Mouse (Mus musculus) bone marrow, adult 2 months (tissue): Measurements from ENCODE around the gene Gzma. TPM values are rescaled to one million over a fixed set of nuclear protein-coding genes. Genes with fewer than 3 reads are reported as not detected.

Source experiments
- H3K27ac ChIP-seq: fragments of 200-500 bp; 2 replicates; pipeline ENCODE4 v1.5.1; 2012; ENCODE audit warnings: low read depth, mild to moderate bottlenecking, control low read depth, inconsistent platforms, low read length; ENCODE audit not compliant: control insufficient read depth, poor library complexity, insufficient read depth
- H3K4me1 ChIP-seq: fragments of 200-500 bp; 2 replicates; pipeline ENCODE4 v1.6.1; 2011; ENCODE audit warnings: low read length; ENCODE audit not compliant: control insufficient read depth, insufficient read depth
- H3K4me3 ChIP-seq: fragments of 200-500 bp; replicated peaks from 2 replicates; pipeline ENCODE3; 2011; ENCODE audit warnings: mild to moderate bottlenecking, low read depth, low read length, control low read depth; ENCODE audit not compliant: control insufficient read depth
- CTCF ChIP-seq: fragments of 200-500 bp; IDR thresholded peaks from 2 replicates; pipeline ENCODE4 v1.5.1; 2011; ENCODE audit warnings: low read length, control low read depth; ENCODE audit not compliant: control insufficient read depth, insufficient read depth
- POLR2A ChIP-seq: fragments of 200-500 bp; IDR thresholded peaks from 2 replicates; pipeline ENCODE4 v1.6.1; 2011; ENCODE audit warnings: low read depth, mild to moderate bottlenecking, control low read depth, low read length, borderline replicate concordance; ENCODE audit not compliant: control insufficient read depth
- WGBS: fragments of 180-500 bp; shearing (Covaris S2); methylation state at CpG from one replicate; pipeline ENCODE4 v1.1.7; 2018; 5-methylcytosine and 5-hydroxymethylcytosine counted together
- polyA plus RNA-seq: library from polyadenylated mRNA; stranded (reverse); fragments of >200 nt; gene quantifications from 2 replicates; pipeline ENCODE4 v1.2.4, GENCODE M21; 2011; ENCODE audit warnings: low replicate concordance; ENCODE audit not compliant: missing spikeins, insufficient read depth, insufficient read length

Gene Gzma
- 2.0 and 5.8 TPM in 2 replicates for polyA plus RNA-seq

- 57% methylated on average over 6 of the region's 6 CpGs for WGBS
- TF ChIP-seq POLR2A (no peak), CTCF (no peak)
- no peak within 1 kb of the TSS for H3K4me3 ChIP-seq
- no peak within 1 kb of the TSS for H3K27ac ChIP-seq
- no peaks in the 10 kb centered on the region for H3K4me1 ChIP-seq
These were observed at the start of gene Gzma for GRCm38 (mm10) chr13:113100879-113101278. Gzma (minus strand) TSS chr13:113100981.

GRCm38 (mm10) chr13:113139597-113139996, 38.8 kb upstream of the Gzma start:
- Histone ChIP-seq H3K4me1 (no peaks in the 10 kb centered on the region), H3K27ac (no peak overlapping the region), H3K4me3 (no peak overlapping the region)
- 86% methylated on average over 1 of the region's 1 CpGs for WGBS
- no peak for TF ChIP-seq CTCF
- no peak for TF ChIP-seq POLR2A

GRCm38 (mm10) chr13:113129974-113130373, 29.2 kb upstream of the Gzma start:
- Histone ChIP-seq H3K4me1 (no peaks in the 10 kb centered on the region), H3K27ac (no peak overlapping the region), H3K4me3 (no peak overlapping the region)
- TF ChIP-seq POLR2A = no peak
- no peak for TF ChIP-seq CTCF
- WGBS = 81% methylated on average over 1 of the region's 1 CpGs

- TF ChIP-seq POLR2A (no peak), CTCF (no peak)
- 88% methylated on average over 14 of the region's 14 CpGs for WGBS
- Histone ChIP-seq H3K4me3 (no peak overlapping the region), H3K27ac (no peak overlapping the region), H3K4me1 (no peaks in the 10 kb centered on the region)
These were observed 20.5 kb upstream of the Gzma start for GRCm38 (mm10) chr13:113121326-113121725.

DNA sequence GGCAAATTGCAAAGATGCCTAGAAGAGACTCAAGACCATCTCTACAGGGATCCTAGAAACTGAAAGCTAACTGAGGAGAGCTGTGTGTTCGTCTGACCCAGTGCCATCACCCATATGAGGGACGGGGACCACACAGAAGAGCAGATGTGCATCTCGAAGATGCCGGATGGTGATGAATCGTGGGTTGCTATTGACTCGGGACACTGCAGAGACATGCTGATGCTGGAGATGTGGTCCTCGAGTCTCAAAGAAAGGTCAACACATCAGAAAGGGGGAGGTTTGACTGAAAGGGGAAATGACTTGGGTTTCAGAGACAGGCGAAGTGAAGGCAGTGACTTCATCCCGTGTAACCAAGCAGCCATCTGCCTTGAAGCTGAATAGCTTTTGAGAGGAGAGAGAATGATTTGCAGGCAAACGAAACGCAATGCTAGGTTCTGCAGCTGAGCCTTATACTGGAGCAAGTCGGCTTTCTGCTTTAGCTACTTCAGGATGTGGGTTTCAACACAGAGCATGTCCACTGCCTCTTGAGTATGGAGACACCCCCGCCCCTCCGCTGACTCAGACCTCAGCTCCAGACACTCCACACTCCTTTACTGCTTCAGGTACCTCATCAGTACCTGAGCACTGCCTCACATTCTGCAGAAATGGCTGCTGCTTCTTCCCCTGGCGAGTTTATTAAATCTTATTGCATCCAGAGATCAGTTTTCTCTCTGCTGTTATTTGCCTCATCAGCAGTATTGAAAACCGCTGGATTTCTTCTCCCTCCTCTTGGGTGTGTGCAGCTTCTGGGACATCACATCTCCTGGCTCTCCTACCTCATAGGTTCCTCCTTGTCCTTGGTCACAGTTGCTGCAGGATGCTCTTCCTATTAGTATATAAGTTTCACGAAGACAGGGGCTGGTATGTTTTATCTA, 19.8 kb upstream of the Gzma start:
- WGBS = 64% methylated on average over 17 of the region's 17 CpGs

DNA sequence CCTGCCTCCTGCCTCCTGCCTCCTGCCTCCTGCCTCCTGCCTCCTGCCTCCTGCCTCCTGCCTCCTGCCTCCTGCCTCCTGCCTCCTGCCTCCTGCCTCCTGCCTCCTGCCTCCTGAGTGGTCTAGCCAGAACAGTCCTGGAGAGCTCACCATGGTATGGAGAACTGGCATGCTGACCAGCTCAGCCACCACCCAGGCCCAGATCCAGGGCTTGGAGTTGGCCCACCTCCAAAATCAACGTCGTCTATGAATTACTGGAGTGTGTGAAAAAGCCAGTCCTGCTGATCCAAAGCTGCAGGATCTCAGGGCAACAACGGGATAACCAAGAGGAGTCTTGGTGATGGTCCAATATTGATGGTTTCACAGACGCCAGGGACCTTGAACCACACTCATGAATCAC, 18.2 kb upstream of the Gzma start:
- no peaks in the 10 kb centered on the region for H3K4me1 ChIP-seq
- 83% methylated on average over 4 of the region's 4 CpGs for WGBS
- TF ChIP-seq POLR2A = no peak
- TF ChIP-seq CTCF = no peak
- no peak overlapping the region for H3K4me3 ChIP-seq
- H3K27ac ChIP-seq = no peak overlapping the region

More for the DNA sequence above, 19.8 kb upstream of the Gzma start:
- no peaks in the 10 kb centered on the region for H3K4me1 ChIP-seq
- no peak overlapping the region for H3K4me3 ChIP-seq
- H3K27ac ChIP-seq = no peak overlapping the region
- no peak for TF ChIP-seq CTCF
- no peak for TF ChIP-seq POLR2A

GRCm38 (mm10) chr13:113104759-113105158, 4.0 kb upstream of the Gzma start:
- no peak for TF ChIP-seq CTCF
- TF ChIP-seq POLR2A = no peak
- no peak overlapping the region for H3K4me3 ChIP-seq
- WGBS = 82% methylated on average over 10 of the region's 10 CpGs
- no peaks in the 10 kb centered on the region; the same call in 1 of the 2 replicates for H3K4me1 ChIP-seq
- H3K27ac ChIP-seq = no peak overlapping the region

- WGBS = 46% methylated on average over 10 of the region's 10 CpGs
- no peaks in the 10 kb centered on the region; the same call in 1 of the 2 replicates for H3K4me1 ChIP-seq
- no peak overlapping the region for H3K27ac ChIP-seq
- TF ChIP-seq CTCF = no peak
- no peak for TF ChIP-seq POLR2A
- H3K4me3 ChIP-seq = no peak overlapping the region
These were observed 1.0 kb upstream of the Gzma start for GRCm38 (mm10) chr13:113101804-113102203.

DNA sequence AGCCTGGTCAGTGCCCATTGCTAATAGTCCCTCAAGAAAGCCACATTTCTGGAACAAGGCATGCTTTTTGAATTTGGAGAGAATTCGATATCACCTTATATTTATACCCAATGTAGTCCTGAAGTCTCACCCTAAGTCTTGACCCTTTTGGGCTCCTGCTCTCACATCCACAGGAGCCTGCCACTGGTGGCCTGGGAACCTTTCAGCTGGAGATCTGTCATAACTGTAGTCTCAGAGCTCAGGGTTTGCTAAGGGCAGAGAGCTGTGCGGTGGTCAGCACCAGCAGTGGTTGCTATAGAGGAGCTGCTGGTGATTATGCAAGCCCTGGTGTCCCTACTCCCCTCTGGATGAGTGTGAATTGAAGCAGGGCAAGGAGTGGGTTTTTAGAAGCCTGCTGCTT, 2.4 kb downstream of the Gzma start:
- Histone ChIP-seq H3K4me1 (no peaks in the 10 kb centered on the region), H3K4me3 (no peak overlapping the region), H3K27ac (no peak overlapping the region)
- TF ChIP-seq CTCF (no peak), POLR2A (no peak)
- WGBS = 81% methylated on average over 2 of the region's 2 CpGs
